Mouse (Mus musculus): ENCODE measurements at regions not wholly inside any gene's neighbourhood (a gene's known extent, or its start where the extent isn't known, plus 50 kb on each side); places are given as distances from the start of the nearest gene placed in this dataset.

GRCm38 (mm10) chr11:64138934-64139333 lies 59.7 kb upstream of the Cox10 start:
- in situ Hi-C loops (cut with MboI; ENCODE audit: low pct_unique_long_range_greater_than_20kb) = no loop called here
- H3K27me3 ChIP-seq = no peaks in the 10 kb centered on the region
- DNase-seq (ENCODE audit: low read depth, low spot score) (no peak), ATAC-seq (no peak)
- ChIA-PET POLR2A (no interaction called here), CTCF (interaction anchor here (0.9 kb wide), 1 partner anchor 9 kb away, joined by 3 read pairs; no protein-coding TSS in a partner anchor)
- TF ChIP-seq CTCF (IDR thresholded peaks at IDR 0.05) = no peak

GRCm38 (mm10) chr11:64135766-64136165 lies 56.5 kb upstream of the Cox10 start:
- ATAC-seq = no peak
- in situ Hi-C loops (cut with MboI; ENCODE audit: low pct_unique_long_range_greater_than_20kb) = no loop called here
- CTCF ChIA-PET = no interaction called here
- DNase-seq (ENCODE audit: low read depth, low spot score) = no peak
- TF ChIP-seq CTCF (IDR thresholded peaks at IDR 0.05) = no peak
- peaks cover 5% of the 10 kb centered on the region for H3K27me3 ChIP-seq
- POLR2A ChIA-PET = no interaction called here

- in situ Hi-C loops (cut with MboI; ENCODE audit: low pct_unique_long_range_greater_than_20kb) = no loop called here
- POLR2A ChIA-PET = no interaction called here
Measured at GRCm38 (mm10) chr11:64135308-64135591, 56.0 kb upstream of the Cox10 start.

GRCm38 (mm10) chr11:64134571-64135307 lies 55.5 kb upstream of the Cox10 start:
- in situ Hi-C loops (cut with MboI; ENCODE audit: low pct_unique_long_range_greater_than_20kb) = no loop called here
- ChIA-PET CTCF (no interaction called here), POLR2A (no interaction called here)
- no peak for ATAC-seq
- TF ChIP-seq CTCF (IDR thresholded peaks at IDR 0.05) = no peak
- H3K27me3 ChIP-seq = peaks cover 5% of the 10 kb centered on the region
- no peak for DNase-seq (ENCODE audit: low read depth, low spot score)

More at GRCm38 (mm10) chr11:64135308-64135591, 56.0 kb upstream of the Cox10 start:
- CTCF ChIA-PET = no interaction called here
- peaks cover 5% of the 10 kb centered on the region for H3K27me3 ChIP-seq
- no peak for DNase-seq (ENCODE audit: low read depth, low spot score)
- TF ChIP-seq CTCF (IDR thresholded peaks at IDR 0.05) = no peak
- ATAC-seq = no peak

Measured in Patski (cell line).